Mouse (Mus musculus) cortical plate, adult 2 months (tissue): ENCODE data around the gene Exoc3l. TPM values are rescaled to one million over a fixed set of nuclear protein-coding genes. Genes with fewer than 3 reads are reported as not detected.
A peak's percentile ranks its signal among the peaks of the same experiment; 100 is the strongest.

ENCODE experiments used
- H3K27ac ChIP-seq: fragments of 200-500 bp; 2 replicates; pipeline ENCODE4 v1.5.1; 2012; ENCODE audit warnings: low read length, control low read depth, inconsistent platforms; ENCODE audit not compliant: insufficient read depth
- H3K4me1 ChIP-seq: fragments of 200-500 bp; 2 replicates; pipeline ENCODE4 v1.6.1; 2011; ENCODE audit warnings: low read length; ENCODE audit not compliant: control insufficient read depth, insufficient read depth
- H3K4me3 ChIP-seq: fragments of 200-500 bp; 2 replicates; pipeline ENCODE4 v1.5.1; 2011; ENCODE audit warnings: mild to moderate bottlenecking, low read length, control low read depth; ENCODE audit not compliant: insufficient read depth
- CTCF ChIP-seq: fragments of 200-500 bp; IDR thresholded peaks from 2 replicates; pipeline ENCODE4 v1.5.1; 2011; ENCODE audit warnings: mild to moderate bottlenecking, control low read depth, low read length; ENCODE audit not compliant: insufficient read depth; ENCODE audit errors: extremely low read depth
- POLR2A ChIP-seq: fragments of 200-500 bp; IDR thresholded peaks from 2 replicates; pipeline ENCODE4 v1.6.1; 2011; ENCODE audit warnings: mild to moderate bottlenecking, low read length, control low read depth; ENCODE audit not compliant: insufficient read depth; ENCODE audit errors: extremely low read depth
- polyA plus RNA-seq: library from polyadenylated mRNA; depleted of rRNA; stranded (reverse); fragments of >200 nt; gene quantifications from 2 replicates; pipeline ENCODE4 v1.2.3, GENCODE M21; 2012

Gene Exoc3l
- polyA plus RNA-seq, 1 experiment = 1.4 TPM

DNA sequence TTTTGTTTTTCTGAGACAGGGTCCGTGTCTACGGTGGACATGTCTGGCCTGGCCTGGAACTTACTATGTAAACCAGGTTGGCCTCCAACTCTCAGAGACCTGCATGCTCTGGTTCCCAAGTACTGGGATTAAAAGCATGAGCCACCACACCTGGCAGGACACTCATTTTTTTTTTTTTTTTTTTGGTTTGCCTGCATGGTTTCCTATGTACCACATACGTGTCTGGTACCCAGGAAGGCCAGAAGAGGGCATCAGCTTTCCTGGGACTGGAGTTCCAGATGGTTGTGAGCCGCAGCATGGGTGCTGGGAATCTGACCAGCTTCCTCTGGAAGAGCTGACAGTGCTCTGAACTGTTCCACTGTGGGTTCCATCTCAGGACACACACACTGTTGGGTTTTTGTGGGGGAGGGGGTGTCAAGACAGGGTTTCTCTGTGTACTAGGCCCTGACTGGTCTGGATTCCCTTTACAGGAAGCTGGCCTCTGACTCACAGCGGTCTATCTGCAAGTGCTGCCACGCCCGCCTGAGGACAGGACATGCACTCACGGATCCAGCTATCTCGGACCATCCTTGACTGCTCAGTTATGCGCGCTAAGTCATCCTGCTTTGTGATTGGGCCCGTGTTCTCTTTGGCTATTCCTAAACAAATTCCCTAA lies 34.4 kb downstream of the Exoc3l start:
- H3K27ac ChIP-seq = no peak overlapping the region
- H3K4me1 ChIP-seq = no peaks in the 10 kb centered on the region
- TF ChIP-seq CTCF (no peak), POLR2A (no peak)
- no peak overlapping the region for H3K4me3 ChIP-seq

DNA sequence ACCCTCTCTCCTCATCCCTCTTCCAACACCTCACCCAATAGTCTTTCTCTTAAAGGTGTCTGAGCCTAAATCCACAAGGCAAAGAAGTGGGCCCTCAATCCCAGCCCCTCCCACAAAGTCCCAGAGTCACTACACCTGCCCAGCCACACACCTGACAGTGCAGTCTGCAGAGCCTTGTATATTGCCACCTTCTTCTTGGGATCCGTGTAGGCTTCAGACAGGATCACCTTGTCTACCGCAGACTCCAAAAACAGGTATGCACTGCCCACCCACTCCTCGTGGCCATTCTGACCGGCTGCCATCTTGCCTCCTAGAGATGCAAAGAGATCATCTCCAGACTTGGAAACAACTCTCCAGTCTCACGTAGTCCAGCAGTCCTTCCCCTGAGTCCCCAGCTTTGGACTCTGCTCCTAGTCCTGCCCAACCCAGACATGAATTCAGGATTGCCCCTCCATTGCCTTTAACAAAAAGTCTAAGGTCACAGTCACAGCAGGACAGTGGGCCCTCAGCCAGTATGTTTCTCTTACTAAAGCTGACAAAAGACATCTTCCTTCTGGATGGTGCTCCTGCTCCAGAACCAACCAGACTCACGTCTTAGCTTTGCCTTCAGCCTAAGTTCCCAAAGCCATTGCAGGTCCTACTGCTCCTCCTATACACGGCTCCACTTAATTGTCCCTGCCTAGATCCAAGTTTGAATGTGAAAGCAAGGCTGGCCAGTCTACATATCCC lies 35.4 kb downstream of the Exoc3l start:
- no peak for TF ChIP-seq CTCF
- TF ChIP-seq POLR2A = no peak
- H3K27ac ChIP-seq = no peak overlapping the region
- no peak overlapping the region for H3K4me3 ChIP-seq
- no peaks in the 10 kb centered on the region for H3K4me1 ChIP-seq

DNA sequence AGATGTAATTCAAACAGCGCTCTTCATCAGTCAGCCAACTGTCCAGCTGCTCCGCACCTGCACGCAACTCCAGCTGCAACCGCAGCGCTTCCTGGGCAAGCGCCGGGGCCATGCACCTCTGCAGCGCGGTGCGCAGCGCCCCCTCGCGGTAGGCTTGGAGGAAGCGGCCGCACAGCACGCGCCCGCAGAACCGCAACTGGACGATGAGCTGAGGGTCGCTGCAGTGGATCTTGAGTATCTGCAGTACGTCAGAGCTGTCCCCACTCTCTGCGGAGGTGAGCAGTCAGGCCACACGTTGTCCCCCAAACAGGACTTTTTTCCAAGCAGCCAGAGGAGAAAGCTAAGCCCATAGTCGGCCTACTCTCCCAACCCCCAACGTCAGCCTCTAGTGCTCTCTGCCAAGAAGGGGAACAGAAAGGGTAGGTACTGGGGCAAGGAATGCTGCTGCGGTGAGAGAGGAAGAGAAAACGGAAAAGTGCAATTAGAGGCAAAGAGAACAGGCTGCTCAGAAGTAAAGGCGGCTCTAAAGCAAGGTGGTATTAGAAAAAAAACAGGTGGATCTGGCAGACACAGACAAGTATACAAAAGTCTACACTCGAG lies 36.1 kb downstream of the Exoc3l start:
- H3K4me1 ChIP-seq = no peaks in the 10 kb centered on the region
- H3K4me3 ChIP-seq = peak overlapping the region; percentile 20
- no peak overlapping the region for H3K27ac ChIP-seq
- TF ChIP-seq POLR2A = no peak
- TF ChIP-seq CTCF = peak; percentile 80

DNA sequence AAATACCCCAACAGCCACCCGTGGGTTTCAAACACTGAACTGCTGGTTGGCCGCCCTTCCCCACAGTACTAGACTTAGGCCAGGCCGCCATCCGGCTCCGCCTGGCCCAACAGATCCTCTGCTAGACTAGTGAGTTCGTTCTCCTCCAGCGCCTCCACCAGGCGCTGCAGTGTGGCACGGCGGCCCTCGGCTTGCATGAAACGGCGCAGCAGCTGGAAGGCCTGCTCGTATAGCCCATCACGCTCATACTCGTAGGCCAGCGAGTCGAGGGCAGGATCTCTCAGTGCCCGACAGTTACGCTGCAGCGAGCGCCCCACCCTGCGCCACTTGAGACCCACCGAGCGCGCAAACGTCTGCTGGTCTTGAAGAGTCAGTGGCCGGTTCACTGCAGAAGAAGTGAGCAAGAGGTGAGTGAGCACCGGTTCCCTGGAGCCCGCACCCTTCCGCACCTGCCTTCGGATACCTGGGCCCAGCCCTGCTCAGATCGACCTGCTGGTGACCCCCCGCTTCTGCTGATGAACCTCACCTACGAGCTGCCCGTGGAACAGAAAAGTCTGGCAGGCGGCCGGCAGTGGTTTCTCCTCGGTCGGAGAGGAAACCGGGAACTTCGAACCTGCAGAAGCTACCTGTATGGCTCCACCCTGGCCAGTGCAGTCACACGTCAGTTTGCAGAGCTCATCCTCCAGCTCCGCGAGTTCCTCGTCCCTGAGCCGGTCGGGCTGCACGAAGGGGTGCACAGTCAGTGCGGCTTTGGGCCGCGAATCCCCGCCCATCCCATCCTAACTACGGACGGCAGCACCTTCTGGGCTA lies 36.8 kb downstream of the Exoc3l start:
- no peak overlapping the region for H3K27ac ChIP-seq
- H3K4me1 ChIP-seq = no peaks in the 10 kb centered on the region
- TF ChIP-seq CTCF = no peak
- TF ChIP-seq POLR2A = no peak
- H3K4me3 ChIP-seq = peak overlapping the region; percentile 20

DNA sequence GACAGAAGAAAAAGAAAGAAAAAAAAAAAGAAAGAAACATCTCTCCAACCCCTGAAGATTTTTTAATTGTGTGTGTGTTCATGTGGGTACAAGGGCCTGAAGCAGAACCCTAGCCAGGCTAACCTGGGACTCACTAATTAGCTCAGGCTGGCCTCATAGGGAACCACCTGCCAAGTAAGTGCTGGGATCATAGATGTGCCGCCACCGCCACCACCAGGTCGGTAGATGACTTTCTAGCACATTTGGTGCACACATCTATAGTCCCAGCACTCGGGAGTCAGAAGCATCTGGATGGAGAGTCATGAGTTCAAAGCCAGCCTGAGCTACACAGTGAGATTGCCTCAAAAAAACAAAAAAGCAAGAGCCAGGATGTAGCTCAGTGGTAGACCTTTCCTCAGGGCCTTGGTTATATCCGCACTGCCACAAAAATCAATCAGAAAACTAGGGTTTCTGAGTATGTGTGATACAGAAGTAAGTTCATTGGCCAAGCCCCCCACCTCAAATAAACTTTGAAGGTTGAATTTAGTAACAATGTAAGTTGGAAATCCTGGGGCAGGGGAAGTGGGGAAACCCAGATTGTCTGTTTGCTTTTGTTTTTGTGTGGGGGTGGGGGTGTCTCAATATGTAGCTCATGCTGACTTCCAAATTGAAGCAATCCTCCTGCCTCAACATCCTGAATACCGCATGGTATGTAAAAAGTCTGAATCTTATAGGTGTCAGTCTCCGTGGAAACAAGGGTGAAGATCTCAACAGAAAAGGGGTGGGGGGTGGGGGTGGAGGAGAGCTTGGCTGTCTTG lies 38.4 kb downstream of the Exoc3l start:
- Histone ChIP-seq H3K27ac (no peak overlapping the region), H3K4me1 (no peaks in the 10 kb centered on the region), H3K4me3 (no peak overlapping the region)
- TF ChIP-seq POLR2A = no peak
- no peak for TF ChIP-seq CTCF

DNA sequence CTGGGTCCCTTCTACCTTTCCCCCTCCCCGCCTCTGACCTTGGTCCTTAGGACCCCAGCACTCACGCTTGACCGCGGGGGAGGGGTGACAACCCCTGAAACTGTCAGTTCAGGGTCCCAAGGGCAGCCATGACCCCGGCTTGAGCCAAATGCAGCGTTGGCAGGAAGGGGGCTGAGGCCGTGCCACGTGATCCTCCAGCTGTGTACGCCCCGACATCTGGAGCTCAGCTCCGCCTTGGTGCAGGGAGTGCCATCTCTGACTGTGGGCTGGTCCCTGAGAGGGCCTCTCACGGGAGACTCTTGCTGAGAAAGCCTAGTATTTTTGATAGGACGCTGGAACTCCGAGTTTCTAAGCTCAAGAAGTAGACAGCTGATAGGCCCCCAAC lies 40.9 kb downstream of the Exoc3l start, which contains the start of gene B3gnt9:
Gene B3gnt9 (minus strand): TSS at position 188 of the 385 bp plus-strand sequence.
- Histone ChIP-seq H3K4me1 (no peaks in the 10 kb centered on the region), H3K4me3 (peak within 1 kb of the TSS; percentile 58), H3K27ac (no peak within 1 kb of the TSS; the same call in 1 of the 2 replicates)
- no peak for TF ChIP-seq CTCF
- no peak for TF ChIP-seq POLR2A

DNA sequence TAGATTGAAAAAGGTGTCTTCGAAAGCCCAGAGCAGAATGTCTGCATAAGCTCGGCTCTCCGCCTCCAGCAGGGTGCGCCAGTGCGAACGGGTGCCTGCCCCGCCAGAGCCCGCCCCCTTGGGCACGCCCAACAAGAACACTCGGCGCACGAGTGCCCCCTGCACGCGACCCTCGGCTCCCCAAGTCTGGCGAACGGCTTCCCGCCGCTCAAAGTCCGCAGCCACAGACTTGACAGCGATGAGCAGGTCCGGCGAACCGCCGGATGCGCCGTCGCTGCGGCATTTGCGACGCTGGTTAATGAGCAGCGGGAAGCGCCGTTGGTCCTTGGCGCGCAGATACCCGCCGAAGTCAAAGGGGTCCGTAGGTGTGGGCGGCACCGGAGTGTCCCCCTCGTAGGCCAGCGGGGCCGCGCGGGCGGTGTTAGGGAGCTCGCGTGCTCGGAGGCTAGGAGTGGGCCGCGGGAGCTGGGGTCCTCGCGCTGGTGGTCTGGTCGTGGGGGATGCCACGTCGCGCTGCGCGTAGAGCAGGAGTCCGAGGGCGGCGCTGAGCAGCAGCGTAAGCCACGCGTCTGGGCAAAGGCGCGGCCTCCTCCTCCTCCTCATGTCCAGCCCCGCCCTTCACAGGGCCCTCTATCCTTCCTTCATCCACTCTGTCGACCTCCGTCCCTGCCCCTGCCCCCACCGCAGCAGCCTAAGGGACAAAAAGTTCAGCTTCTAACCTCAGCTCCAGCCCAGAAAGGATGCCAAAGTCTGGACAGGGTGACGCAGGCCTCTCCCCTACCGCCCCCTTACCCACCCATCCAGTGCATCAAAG lies 41.5 kb downstream of the Exoc3l start:
- no peak overlapping the region; the same call in 1 of the 2 replicates for H3K27ac ChIP-seq
- peak; percentile 7; the same call in 1 of the 2 replicates for TF ChIP-seq POLR2A
- TF ChIP-seq CTCF = peak; percentile 58
- peak overlapping the region; percentile 58 for H3K4me3 ChIP-seq
- no peaks in the 10 kb centered on the region for H3K4me1 ChIP-seq

DNA sequence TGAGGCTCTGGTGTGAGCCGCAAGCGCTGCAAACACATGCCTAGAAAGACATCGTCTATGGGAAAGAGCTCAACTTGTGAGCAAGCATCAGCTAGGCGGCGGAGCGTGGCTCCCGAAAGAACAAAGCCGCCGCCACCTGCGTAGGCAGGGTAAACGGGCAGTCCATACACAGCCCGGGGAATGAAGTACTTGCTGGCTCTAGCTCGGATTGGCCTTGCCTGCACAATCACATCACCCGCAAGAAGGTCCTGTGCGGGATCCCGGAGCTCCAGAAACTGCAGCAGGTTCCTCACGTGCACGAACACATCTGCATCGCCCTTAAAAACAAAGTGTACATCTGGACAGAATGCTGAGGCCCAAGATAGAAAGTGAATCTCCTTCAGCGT lies 42.1 kb downstream of the Exoc3l start:
- Histone ChIP-seq H3K4me1 (no peaks in the 10 kb centered on the region), H3K27ac (no peak overlapping the region), H3K4me3 (peak overlapping the region; percentile 58; the same call in 1 of the 2 replicates)
- TF ChIP-seq CTCF (no peak), POLR2A (no peak)
